Mouse (Mus musculus): Measurements from ENCODE around the gene Mtor.

Gene Mtor

DNA sequence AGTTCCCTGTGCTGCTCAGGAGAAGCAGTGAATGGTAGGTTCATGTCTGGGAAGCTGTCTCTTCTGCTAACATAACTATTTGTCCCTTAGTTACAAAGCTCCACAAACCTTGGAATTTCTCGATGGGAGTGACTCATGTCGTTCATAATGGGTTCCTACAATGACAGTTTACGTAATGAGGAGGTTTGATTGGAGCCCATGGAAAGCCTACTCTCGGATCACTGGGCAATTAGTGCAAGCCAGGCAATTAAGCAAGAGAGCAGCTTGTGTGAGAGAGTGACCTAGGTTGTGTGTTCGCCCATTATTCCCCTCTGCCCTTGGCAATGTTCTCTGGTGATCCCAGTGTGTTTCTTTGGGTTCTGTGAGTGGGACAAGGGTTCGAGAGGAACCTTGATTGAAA lies 147.5 kb downstream of the Mtor start:
- DNase-seq (ENCODE audit: low spot score in 2 of 2): no peak

GRCm38 (mm10) chr4:148596731-148597130 lies 148.3 kb downstream of the Mtor start:
- no peak for DNase-seq (ENCODE audit: low spot score in 2 of 2)

GRCm38 (mm10) chr4:148598826-148599225 lies 150.4 kb downstream of the Mtor start:
- DNase-seq (ENCODE audit: low spot score in 2 of 2): no peak

DNA sequence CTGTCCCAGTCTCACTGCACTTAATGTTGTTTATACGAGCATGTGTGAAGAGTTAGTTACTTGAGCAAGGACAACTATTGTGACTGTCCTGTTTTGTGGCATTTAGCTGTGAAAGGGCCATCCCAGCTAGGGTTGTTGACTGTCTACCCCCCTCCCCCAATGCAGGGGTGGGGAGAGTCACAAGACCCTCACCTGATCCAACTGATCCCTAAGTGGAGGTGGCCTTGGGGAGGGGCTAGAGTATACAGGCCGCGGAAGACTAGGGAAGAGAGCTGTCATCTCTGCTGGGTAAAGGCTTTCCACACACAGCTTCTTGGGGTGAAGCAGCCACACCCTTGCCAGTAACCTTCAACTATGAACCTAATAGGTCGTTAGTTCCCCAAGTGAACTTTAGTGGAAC lies 151.9 kb downstream of the Mtor start:
- no peak for DNase-seq (ENCODE audit: low spot score in 2 of 2)

DNA sequence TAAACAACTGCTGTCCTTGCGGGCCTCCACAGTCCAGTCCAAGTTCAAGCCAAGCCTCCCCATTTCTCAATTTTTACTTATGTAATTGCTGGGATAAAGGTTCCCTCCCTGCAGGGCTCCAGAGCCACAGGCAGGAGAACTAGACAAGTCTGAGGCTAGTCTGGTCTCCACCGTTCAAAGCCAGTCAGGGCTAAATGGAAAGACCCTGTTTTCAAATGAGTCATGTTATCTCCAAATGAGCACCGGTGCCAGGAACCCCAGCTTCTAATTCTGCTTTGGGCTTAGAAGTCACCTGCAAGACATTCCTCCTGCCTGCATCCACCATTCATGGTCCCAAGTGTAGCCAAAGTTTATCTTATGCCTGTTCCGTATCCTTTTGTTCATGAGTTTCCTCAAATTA lies 153.5 kb downstream of the Mtor start:
- DNase-seq (ENCODE audit: low spot score in 2 of 2): no peak

DNA sequence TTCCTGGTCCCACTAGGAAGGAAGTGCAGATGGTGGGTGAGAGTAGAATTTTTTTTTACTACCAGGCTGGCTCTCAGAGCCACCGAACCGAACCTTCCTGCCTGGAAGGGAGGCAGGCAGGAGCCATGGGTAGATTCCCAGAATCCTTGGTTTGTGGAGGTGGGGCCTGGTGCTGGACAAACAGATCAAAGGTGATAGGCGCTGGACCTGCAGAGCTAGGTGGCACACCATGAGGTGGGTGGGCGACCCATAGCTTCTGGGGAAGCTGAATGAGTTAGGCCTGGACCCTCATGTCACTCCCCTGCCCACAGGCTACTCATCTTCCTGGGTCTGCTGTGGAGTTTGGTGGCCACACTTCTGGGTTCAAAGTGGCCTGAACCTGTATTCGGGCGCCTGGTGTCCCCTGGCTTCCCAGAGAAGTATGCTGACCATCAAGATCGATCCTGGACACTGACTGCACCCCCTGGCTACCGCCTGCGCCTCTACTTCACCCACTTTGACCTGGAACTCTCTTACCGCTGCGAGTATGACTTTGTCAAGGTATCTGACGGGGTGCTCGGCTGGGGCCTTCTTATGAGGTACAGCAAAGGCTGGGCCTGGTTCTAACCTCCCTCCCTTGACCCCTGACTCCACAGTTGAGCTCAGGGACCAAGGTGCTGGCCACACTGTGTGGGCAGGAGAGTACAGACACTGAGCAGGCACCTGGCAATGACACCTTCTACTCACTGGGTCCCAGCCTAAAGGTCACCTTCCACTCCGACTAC lies 154.1 kb downstream of the Mtor start, which contains the start of gene Masp2:
TSS of gene Masp2 (plus strand) at position 198 of the 764 bp plus-strand sequence.
- DNase-seq (ENCODE audit: low spot score in 2 of 2): no peak

GRCm38 (mm10) chr4:148603376-148604139 lies 155.1 kb downstream of the Mtor start:
- DNase-seq (ENCODE audit: low spot score in 2 of 2): peak in 1 of 2 experiments; percentile 34

DNA sequence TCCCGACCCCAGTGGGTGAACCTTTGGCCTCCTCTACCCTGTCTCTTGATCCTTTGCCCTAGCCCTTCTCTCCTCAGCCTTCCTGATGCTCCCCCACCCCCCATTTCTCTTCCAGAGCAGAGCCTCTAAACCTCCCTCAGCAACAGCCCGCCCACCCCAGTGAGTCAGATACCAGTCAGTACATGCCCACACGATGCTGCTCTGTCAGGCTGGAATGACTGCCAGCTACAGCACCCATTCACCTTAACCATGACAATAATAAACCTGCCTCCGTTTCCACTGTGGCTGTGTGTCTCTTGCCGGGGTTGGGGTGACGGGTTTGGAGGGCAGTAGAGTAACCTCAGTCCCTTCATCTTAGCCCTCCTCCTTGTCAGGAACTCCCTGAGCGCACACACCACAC lies 155.7 kb downstream of the Mtor start:
- DNase-seq (ENCODE audit: low spot score in 2 of 2): peak in 1 of 2 experiments; percentile 73

- peak in 1 of 2 experiments; percentile 58 for DNase-seq (ENCODE audit: low spot score in 2 of 2)
Measured at GRCm38 (mm10) chr4:148604541-148605165, 156.2 kb downstream of the Mtor start.
